Mouse (Mus musculus) hindlimb bud, embryonic 11.5 days (tissue): ENCODE data around the gene Pfkfb1.

ENCODE experiments used
- DNase-seq: peaks from one replicate; pipeline ENCODE4 v3.0.0-alpha.2; 2012; ENCODE audit warnings: low read depth, low spot score; ENCODE audit errors: extremely low spot score

The Pfkfb1 gene

GRCm38 (mm10) chrX:150662809-150663208 is 74.8 kb downstream of the Pfkfb1 start:
- no peak for DNase-seq

GRCm38 (mm10) chrX:150677505-150677904 is 89.5 kb downstream of the Pfkfb1 start:
- no peak for DNase-seq
